Mouse (Mus musculus) hindbrain, embryonic 16.5 days (tissue): ENCODE data around the gene Gmpr2. TPM values are rescaled to one million over a fixed set of nuclear protein-coding genes. Genes with fewer than 3 reads are reported as not detected.
A peak's percentile ranks its signal among the peaks of the same experiment; 100 is the strongest.

Source experiments
- ATAC-seq: fragments of 200-750 bp; cut with Nextera tagmentation; 2 replicates; pipeline ENCODE4 v1.8.0; 2017; ENCODE audit warnings: moderate TSS enrichment, moderate library complexity
- H3K27ac ChIP-seq: fragments of 300-500 bp; sonication (generic); 2 replicates; pipeline ENCODE4 v1.5.1; 2014; ENCODE audit warnings: low read depth, mild to moderate bottlenecking, control low read depth, low read length, moderate library complexity
- H3K27me3 ChIP-seq: fragments of 300-500 bp; sonication (generic); replicated peaks from 2 replicates; pipeline ENCODE4 v1.6.1; 2014; ENCODE audit warnings: low read length; ENCODE audit not compliant: control insufficient read depth, insufficient read depth
- H3K36me3 ChIP-seq: fragments of 300-500 bp; sonication (generic); 2 replicates; pipeline ENCODE4 v1.6.1; 2014; ENCODE audit warnings: mild to moderate bottlenecking, low read length, moderate library complexity, mixed read lengths; ENCODE audit not compliant: control insufficient read depth, insufficient read depth
- H3K4me1 ChIP-seq: fragments of 300-500 bp; sonication (generic); 2 replicates; pipeline ENCODE4 v1.6.1; 2014; ENCODE audit warnings: low read depth, low read length; ENCODE audit not compliant: control insufficient read depth, insufficient read depth
- H3K4me2 ChIP-seq: fragments of 300-500 bp; sonication (generic); 2 replicates; pipeline ENCODE4 v1.6.1; 2014; ENCODE audit warnings: mild to moderate bottlenecking, low read length, control low read depth, moderate library complexity
- H3K4me3 ChIP-seq: fragments of 300-500 bp; sonication (generic); 2 replicates; pipeline ENCODE4 v1.5.1; 2014; ENCODE audit warnings: mild to moderate bottlenecking, low read length, control low read depth, moderate library complexity
- H3K9ac ChIP-seq: fragments of 300-500 bp; sonication (generic); 2 replicates; pipeline ENCODE4 v1.6.1; 2014; ENCODE audit warnings: low read depth, mild to moderate bottlenecking, control low read depth, low read length, moderate library complexity
- H3K9me3 ChIP-seq: fragments of 300-500 bp; sonication (generic); 2 replicates; pipeline ENCODE4 v1.6.1; 2014; ENCODE audit warnings: mild to moderate bottlenecking, low read length, moderate library complexity; ENCODE audit not compliant: control insufficient read depth
- WGBS: fragments of 180-500 bp; shearing (Covaris S2); extraction: QIAGEN DNeasy Blood & Tissue Kit; methylation state at CpG from one replicate; pipeline ENCODE4 v1.1.7; 2014; 5-methylcytosine and 5-hydroxymethylcytosine counted together
- polyA plus RNA-seq: library from polyadenylated mRNA; unstranded; fragments of >200 nt; fragmentation: Nextera tagmentation; extraction: Ambion mirVana; gene quantifications from 2 replicates; pipeline ENCODE4 v1.2.1, GENCODE M21; 2015

Gene Gmpr2
- polyA plus RNA-seq, 1 experiment from 2014 or later = 48.6 TPM

DNA sequence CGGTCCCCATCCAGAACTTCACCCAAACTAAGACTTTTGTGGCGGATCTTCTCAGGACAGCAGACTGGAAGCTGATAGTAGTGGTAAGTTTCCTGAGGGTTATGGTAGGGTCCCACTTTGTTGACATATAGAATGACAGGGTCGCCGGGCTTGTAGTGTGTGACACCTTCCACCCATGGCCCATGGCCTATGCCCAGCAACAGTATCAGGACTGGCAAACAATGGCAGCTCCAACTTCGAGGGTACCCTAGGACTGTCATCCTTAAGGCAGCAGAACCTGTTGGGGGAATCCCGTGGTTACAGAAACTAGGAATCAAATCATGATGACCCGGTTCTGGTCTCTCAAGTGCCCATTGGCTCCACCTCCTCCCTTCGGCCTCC lies 29.1 kb upstream of the Gmpr2 start:
- ATAC-seq = peak; percentile 24; the same call in 1 of the 2 replicates
- Histone ChIP-seq H3K9ac (peak overlapping the region; percentile 85), H3K27me3 (no peaks in the 10 kb centered on the region), H3K27ac (peak overlapping the region; percentile 96), H3K9me3 (no peaks in the 10 kb centered on the region), H3K4me3 (peak overlapping the region; percentile 84), H3K4me2 (peak overlapping the region; percentile 87), H3K4me1 (peaks cover 18% of the 10 kb centered on the region), H3K36me3 (peaks cover 16% of the 10 kb centered on the region)
- WGBS = 21% methylated on average over 8 of the region's 8 CpGs

DNA sequence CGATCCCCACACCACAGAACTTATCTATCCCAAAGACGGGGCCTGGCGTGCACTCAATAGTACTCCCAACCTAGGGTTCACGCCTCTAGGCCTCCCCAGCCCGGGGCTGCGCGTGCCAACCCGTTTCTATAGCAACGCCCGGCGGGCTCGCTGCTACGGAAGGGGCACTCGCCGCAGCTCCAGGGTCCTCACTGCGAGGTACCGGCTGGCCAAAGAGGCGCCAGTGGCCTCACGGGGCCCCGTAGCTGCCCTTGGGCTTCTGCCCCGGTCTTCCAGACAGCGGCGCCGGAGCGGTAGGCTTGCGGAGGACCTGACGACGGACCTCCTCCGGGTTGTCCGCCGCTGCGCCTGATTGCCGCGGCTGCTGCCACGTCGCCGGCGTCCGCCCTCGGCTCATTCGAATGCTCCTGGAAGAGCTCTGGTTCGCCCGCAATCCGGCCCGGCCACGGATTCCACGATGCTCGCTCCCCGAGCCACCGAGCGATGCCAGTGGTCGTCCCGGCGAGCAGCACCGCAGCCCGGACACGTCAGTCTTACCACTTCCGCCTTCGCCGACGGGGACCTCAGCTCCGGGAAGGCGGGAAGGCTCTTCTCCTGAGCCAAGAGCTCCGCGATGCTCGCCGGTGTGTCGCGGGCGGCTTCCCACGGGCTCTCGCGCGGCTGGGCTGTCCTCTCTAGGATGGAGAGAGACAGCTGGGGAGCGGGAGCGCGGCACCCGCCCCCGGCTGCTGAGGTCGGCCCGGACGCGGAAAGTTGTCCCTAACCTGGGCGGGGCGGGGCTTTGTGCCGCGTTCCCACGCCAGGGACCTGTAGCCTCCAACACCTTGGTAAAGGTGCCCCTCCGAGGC lies 28.5 kb upstream of the Gmpr2 start, which contains the start of gene Tm9sf1:
TSS of gene Tm9sf1 (minus strand) at position 747 of the 848 bp plus-strand sequence.
- Histone ChIP-seq H3K9ac (peak within 1 kb of the TSS; percentile 85), H3K27ac (peak within 1 kb of the TSS; percentile 96), H3K4me2 (peak within 1 kb of the TSS; percentile 87), H3K9me3 (no peaks in the 10 kb centered on the region), H3K4me3 (peak within 1 kb of the TSS; percentile 84), H3K36me3 (peaks cover 10% of the 10 kb centered on the region), H3K27me3 (no peaks in the 10 kb centered on the region), H3K4me1 (peaks cover 18% of the 10 kb centered on the region)
- peak; percentile 92 for ATAC-seq
- under 1% methylated on average over 84 of the region's 89 CpGs for WGBS

DNA sequence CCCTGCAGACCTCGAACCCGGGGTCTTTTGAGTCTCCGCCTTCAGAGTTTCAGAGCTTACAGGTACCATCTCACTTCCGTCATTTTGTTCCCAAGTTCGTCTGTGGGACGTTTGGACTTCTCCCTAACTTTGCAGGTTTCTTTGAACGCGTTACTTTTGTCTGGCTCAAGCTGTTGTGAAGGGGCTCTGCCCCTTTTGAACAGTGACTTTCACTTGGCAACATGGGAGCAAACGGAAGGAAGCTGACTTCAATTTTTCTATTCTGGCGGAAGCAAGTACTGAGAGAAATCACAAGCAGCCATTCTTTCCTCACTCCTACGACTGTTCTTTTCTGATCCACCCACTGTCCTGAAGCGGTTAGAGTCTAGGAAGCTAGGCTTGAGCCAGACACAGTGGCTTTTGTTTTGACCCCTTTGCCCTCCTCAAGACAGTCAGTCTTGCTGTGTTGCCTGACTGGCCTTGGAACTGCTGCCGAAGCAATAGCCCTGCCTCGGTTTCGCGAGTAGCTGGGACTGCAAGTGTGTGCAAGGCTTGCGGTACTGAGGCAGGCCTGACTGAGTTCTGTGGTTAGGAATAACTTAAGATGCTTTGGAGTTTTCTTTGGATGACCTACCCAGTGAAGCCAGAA lies 27.4 kb upstream of the Gmpr2 start:
- peaks cover 8% of the 10 kb centered on the region for H3K36me3 ChIP-seq
- H3K4me2 ChIP-seq = peak overlapping the region; percentile 87
- WGBS = 28% methylated on average over 17 of the region's 17 CpGs
- ATAC-seq = no peak
- peak overlapping the region; percentile 85 for H3K9ac ChIP-seq
- H3K27ac ChIP-seq = no peak overlapping the region
- no peaks in the 10 kb centered on the region for H3K27me3 ChIP-seq
- H3K4me1 ChIP-seq = peaks cover 18% of the 10 kb centered on the region
- H3K4me3 ChIP-seq = peak overlapping the region; percentile 84
- no peaks in the 10 kb centered on the region for H3K9me3 ChIP-seq

DNA sequence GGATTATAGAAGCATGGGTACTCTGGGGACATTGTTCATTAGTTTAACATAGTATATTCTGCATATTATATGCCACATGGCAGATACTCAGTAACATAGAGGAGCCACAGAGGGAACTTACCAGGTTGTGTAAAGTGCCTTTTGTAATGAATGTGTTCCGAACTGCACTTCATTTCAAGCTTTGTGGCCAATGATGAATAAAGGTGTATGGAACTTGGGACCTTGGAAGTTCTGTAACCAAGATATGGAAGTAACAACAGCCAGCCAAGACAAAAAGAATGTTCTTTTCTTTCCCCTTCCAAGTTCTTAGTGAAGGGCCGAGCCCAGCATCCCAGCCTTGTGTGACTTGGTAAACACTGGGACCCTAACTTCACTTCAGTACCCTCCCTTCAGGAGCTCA lies 21.9 kb upstream of the Gmpr2 start, which contains the start of gene Tssk4:
TSS of gene Tssk4 (plus strand) at position 301 of the 400 bp plus-strand sequence.
- no peak within 1 kb of the TSS for H3K4me3 ChIP-seq
- WGBS = 94% methylated on average over 2 of the region's 2 CpGs
- H3K9ac ChIP-seq = no peak within 1 kb of the TSS
- H3K27ac ChIP-seq = no peak within 1 kb of the TSS
- H3K4me1 ChIP-seq = peaks cover 2% of the 10 kb centered on the region
- no peaks in the 10 kb centered on the region for H3K9me3 ChIP-seq
- no peak within 1 kb of the TSS for H3K4me2 ChIP-seq
- ATAC-seq = no peak
- no peaks in the 10 kb centered on the region for H3K36me3 ChIP-seq
- no peaks in the 10 kb centered on the region for H3K27me3 ChIP-seq

DNA sequence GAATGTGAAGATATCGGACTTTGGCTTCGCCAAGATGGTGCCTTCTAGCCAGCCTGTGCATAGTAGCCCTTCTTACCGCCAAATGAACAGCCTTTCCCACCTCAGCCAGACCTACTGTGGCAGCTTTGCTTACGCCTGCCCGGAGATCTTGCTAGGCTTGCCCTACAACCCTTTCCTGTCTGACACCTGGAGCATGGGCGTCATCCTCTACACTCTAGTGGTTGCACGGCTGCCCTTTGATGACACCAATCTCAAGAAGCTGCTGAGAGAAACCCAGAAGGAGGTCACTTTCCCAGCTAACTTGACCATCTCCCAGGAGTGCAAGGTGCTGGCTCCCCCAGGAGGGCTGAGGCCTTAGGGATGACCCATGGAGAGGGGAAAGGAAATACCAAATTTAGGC lies 20.2 kb upstream of the Gmpr2 start:
- no peak overlapping the region for H3K9ac ChIP-seq
- H3K9me3 ChIP-seq = no peaks in the 10 kb centered on the region
- no peaks in the 10 kb centered on the region for H3K27me3 ChIP-seq
- no peaks in the 10 kb centered on the region for H3K36me3 ChIP-seq
- ATAC-seq = no peak
- H3K4me2 ChIP-seq = no peak overlapping the region
- H3K27ac ChIP-seq = no peak overlapping the region
- H3K4me3 ChIP-seq = no peak overlapping the region
- no peaks in the 10 kb centered on the region for H3K4me1 ChIP-seq
- WGBS = 88% methylated on average over 7 of the region's 7 CpGs

DNA sequence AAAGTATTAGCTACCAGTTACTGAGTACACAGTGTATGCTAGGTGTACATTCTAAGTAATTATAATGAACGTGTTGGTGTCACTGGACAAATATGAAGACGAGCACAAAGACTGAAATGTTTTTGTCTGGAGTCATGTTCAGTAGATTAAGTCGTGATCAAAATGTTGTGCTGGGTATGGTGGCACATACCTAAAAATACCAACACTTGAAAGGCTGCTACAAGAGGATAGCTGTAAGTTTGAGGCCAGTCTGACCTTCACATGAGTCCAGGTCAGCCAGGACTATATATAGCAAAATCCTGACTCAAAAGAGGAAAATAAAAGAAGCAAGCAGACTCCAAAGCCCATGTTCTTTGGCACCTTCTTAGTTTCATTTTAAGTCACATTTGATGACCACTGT lies 14.8 kb upstream of the Gmpr2 start:
- Histone ChIP-seq H3K4me1 (peaks cover 8% of the 10 kb centered on the region), H3K36me3 (0 out of 2 replicates have a peak, but pooled peaks cover 2% of the 10 kb centered on the region), H3K9ac (no peak overlapping the region), H3K4me3 (no peak overlapping the region), H3K27me3 (no peaks in the 10 kb centered on the region), H3K9me3 (no peaks in the 10 kb centered on the region), H3K27ac (no peak overlapping the region), H3K4me2 (no peak overlapping the region)
- 90% methylated on average over 3 of the region's 3 CpGs for WGBS
- ATAC-seq = no peak

DNA sequence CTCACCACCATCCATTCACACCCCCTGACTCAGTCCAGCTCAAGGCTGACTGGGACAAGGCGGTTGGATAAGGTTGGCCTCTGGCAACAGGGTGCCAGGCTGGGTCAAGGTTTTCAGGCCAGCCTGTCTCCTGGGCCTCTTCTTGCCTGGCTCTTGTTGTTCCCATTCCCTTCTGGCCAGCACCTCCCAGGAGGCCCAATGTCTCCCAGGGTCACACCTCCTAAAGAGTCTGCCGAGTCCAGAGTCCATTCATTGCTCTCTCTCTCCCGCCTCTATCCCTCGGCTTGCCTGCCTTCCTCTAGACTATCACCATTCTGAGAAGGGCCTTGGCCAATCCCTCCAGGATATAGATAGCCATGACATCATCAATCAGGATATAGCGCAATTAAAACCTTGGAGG lies 13.7 kb upstream of the Gmpr2 start:
- no peak overlapping the region for H3K4me2 ChIP-seq

DNA sequence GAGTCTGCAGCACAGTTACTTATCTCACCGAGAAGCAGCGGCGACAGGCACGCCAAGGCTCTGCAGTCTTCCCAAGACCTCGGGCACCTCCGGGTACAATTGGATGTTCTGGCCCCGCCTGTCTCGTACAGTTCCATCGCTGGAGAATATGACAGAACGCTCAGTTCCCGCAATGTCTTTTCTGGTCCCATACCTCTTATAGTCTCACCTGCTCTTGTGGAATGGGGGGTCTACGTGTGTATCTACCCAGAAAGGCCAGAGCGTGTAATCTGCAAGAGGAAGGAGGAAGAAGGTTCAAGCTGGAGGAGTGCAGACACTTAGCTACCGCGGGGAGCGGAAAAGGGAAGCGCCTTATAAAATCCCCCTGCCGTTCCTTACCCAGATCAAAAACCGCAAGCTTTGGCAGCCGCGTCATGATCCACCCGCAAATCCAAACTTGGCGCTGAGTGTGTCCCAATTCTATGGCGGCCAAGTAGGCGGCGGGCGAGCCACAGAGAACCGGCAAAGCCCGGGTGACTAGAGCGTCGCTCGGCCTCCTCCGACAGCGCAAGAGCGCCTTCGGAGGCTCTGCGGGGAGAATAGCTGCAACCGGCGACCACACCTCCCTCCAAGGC lies 11.7 kb upstream of the Gmpr2 start, which contains the start of gene Mdp1:
TSS of gene Mdp1 (minus strand) at position 549 of the 614 bp plus-strand sequence.
- Histone ChIP-seq H3K9me3 (no peaks in the 10 kb centered on the region), H3K4me2 (peak within 1 kb of the TSS; percentile 65), H3K27me3 (no peaks in the 10 kb centered on the region), H3K4me1 (peaks cover 8% of the 10 kb centered on the region), H3K27ac (peak within 1 kb of the TSS; percentile 88), H3K9ac (peak within 1 kb of the TSS; percentile 78), H3K4me3 (peak within 1 kb of the TSS; percentile 69), H3K36me3 (peaks cover 10% of the 10 kb centered on the region)
- WGBS = under 1% methylated on average over 38 of the region's 39 CpGs
- ATAC-seq = peak; percentile 96

More for the DNA sequence above, 13.7 kb upstream of the Gmpr2 start:
- Histone ChIP-seq H3K27me3 (no peaks in the 10 kb centered on the region), H3K9ac (no peak overlapping the region), H3K9me3 (no peaks in the 10 kb centered on the region), H3K36me3 (peaks cover 7% of the 10 kb centered on the region), H3K27ac (no peak overlapping the region), H3K4me1 (peaks cover 8% of the 10 kb centered on the region), H3K4me3 (no peak overlapping the region)
- no peak for ATAC-seq
- WGBS = 92% methylated on average over 5 of the region's 5 CpGs

DNA sequence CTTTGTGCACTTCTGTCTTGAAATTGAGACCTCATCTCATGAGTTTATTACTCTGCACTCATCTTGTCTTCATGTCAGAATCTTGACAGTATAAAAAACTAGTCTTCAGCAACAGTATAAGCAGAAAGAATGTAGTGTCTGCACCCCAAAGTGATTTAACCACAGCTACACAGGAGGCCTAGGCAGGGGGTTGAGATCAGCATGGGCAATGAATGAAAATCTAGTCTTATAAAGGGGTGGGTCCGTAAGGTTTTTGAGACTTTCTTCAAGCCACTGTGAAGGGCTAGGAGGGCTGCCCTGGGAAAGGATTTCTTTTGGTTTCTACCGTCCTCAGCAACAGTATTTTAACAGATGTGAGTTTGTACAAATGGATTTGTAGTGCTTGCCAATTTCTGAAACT lies 11.1 kb upstream of the Gmpr2 start:
- 46% methylated on average over 2 of the region's 2 CpGs for WGBS
- no peak overlapping the region for H3K9ac ChIP-seq
- no peaks in the 10 kb centered on the region for H3K27me3 ChIP-seq
- H3K4me2 ChIP-seq = peak overlapping the region; percentile 65
- peak; percentile 6; the same call in 1 of the 2 replicates for ATAC-seq
- H3K36me3 ChIP-seq = peaks cover 10% of the 10 kb centered on the region
- no peak overlapping the region for H3K27ac ChIP-seq
- no peaks in the 10 kb centered on the region for H3K9me3 ChIP-seq
- peak overlapping the region; percentile 69 for H3K4me3 ChIP-seq
- H3K4me1 ChIP-seq = peaks cover 8% of the 10 kb centered on the region
